Mouse (Mus musculus) G1E (cell line): ENCODE data around the gene Nuak2. TPM values are rescaled to one million over a fixed set of nuclear protein-coding genes. Genes with fewer than 3 reads are reported as not detected.
A peak's percentile ranks its signal among the peaks of the same experiment; 100 is the strongest.

Source experiments
- ATAC-seq: 2 replicates; pipeline ENCODE4 v1.8.0; 2016; ENCODE audit warnings: mild to moderate bottlenecking; ENCODE audit not compliant: insufficient number of reproducible peaks, poor library complexity, low FRiP score, severe bottlenecking; ENCODE audit errors: extremely low read depth
- DNase-seq: peaks from one replicate; pipeline ENCODE4 v3.0.0; 2012; ENCODE audit warnings: low spot score
- H3K27me3 ChIP-seq: 2 replicates; pipeline ENCODE4 v1.6.1; 2012; ENCODE audit warnings: mild to moderate bottlenecking, low read length, inconsistent platforms; ENCODE audit not compliant: insufficient read depth
- H3K36me3 ChIP-seq: replicated peaks from 2 replicates; pipeline ENCODE3; 2012; ENCODE audit warnings: mild to moderate bottlenecking, inconsistent platforms
- H3K4me1 ChIP-seq: 2 replicates; pipeline ENCODE4 v1.6.1; 2012; ENCODE audit warnings: low read depth, low read length, inconsistent platforms, mixed read lengths; ENCODE audit not compliant: insufficient read depth
- H3K4me3 ChIP-seq: 2 replicates; pipeline ENCODE4 v1.5.1; 2012; ENCODE audit warnings: low read depth, mild to moderate bottlenecking, inconsistent platforms, low read length, moderate library complexity, mixed read lengths
- H3K9me3 ChIP-seq: replicated peaks from 2 replicates; pipeline ENCODE4 v1.6.1; 2012; ENCODE audit warnings: inconsistent platforms
- CTCF ChIP-seq: IDR thresholded peaks from 2 replicates; pipeline ENCODE4 v1.5.1; 2012; ENCODE audit warnings: low read depth, low read length, inconsistent platforms, mixed read lengths
- GATA1 ChIP-seq: IDR thresholded peaks from 2 replicates; pipeline ENCODE4 v1.6.1; 2012; ENCODE audit warnings: borderline replicate concordance, low read length, inconsistent platforms, mixed read lengths
- GATA2 ChIP-seq: IDR thresholded peaks from 2 replicates; pipeline ENCODE4 v1.6.1; 2012; ENCODE audit warnings: low read depth, low read length, inconsistent platforms, borderline replicate concordance
- POLR2AphosphoS5 ChIP-seq: IDR thresholded peaks from 2 replicates; pipeline ENCODE4 v1.6.1; 2012; ENCODE audit warnings: low read depth, low read length, inconsistent platforms; ENCODE audit not compliant: insufficient replicate concordance
- TAL1 ChIP-seq: conservative IDR thresholded peaks from 2 replicates; pipeline ENCODE4 v1.6.1; 2012; ENCODE audit warnings: low read depth, low read length, inconsistent platforms, mixed read lengths
- polyA plus RNA-seq: library from polyadenylated mRNA; stranded (reverse); fragments of >175 nt; gene quantifications from 2 replicates; pipeline ENCODE4 v1.2.3, GENCODE M21; 2012
- total RNA-seq, 2 experiments: library from RNA; stranded (forward) in 1 of 2; stranded (reverse) in 1 of 2; fragments of 200-1000 nt in 1 of 2; fragments of >200 nt in 1 of 2; fragmentation: Nextera tagmentation in 1 of 2; gene quantifications; 2 replicates each; pipeline ENCODE4 v1.2.3; 2014 to 2017

Gene Nuak2
- total and polyA plus RNA-seq, 3 experiments = 0.33 TPM; not detected in 2

DNA sequence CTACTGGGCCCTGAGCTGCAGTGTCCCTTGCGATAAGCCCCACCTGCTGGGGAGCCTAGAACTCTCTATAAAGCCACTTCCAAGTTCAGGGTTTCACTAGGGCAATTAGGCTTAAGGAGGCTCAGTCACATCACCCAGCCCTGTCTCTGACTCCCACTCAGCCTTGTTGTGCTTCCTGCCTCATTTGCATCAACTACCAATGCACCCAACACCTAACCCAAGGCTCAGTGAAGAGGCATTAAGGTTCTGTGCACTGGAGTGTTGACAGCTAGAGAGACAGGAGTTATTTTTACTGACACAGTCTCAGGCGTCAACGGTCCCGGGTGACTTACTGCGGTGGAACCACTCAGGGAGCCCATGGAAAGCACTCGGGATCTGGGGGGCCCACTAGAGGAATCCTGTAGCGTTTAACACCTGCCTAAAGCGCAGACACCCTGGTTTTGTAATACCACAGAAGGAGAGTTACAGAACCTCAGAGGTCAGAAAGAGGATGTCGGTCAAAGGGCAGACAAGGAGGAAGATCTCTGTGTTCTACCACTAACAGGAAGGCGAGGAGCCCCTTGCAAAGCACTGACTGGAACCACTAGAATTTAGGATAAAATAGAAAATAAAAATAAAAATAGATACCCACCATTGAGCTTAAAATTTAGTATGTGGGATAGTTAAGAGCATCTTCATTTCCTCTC is 4.6 kb upstream of the Nuak2 start:
- H3K27me3 ChIP-seq = peaks cover 72% of the 10 kb centered on the region
- H3K9me3 ChIP-seq = no peaks in the 10 kb centered on the region
- H3K4me3 ChIP-seq = no peak overlapping the region
- DNase-seq = no peak
- no peak for ATAC-seq
- no peaks in the 10 kb centered on the region for H3K36me3 ChIP-seq
- H3K4me1 ChIP-seq = peaks cover 20% of the 10 kb centered on the region
- TF ChIP-seq CTCF (no peak), TAL1 (no peak), GATA2 (no peak), GATA1 (no peak), POLR2AphosphoS5 (no peak)

DNA sequence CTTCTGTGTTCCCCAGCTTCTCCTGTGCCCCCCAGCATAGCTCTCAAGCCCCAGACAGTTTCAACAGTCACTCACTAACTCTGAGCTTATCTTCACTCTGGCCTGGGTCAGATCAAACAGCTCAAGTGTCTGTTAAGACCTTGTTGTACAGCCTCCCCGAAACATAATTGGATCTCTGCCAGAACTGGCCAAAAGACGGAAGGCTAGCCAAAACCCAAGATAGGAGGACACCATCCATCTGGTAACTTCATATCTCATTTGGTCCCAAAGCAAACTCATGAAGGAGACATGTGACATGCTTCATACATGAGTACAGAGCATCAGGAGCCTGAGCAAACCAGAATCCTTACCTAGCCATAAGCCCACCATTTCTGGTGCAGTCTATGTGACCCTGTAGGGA is 3.9 kb upstream of the Nuak2 start:
- peaks cover 72% of the 10 kb centered on the region for H3K27me3 ChIP-seq
- no peak for ATAC-seq
- no peaks in the 10 kb centered on the region for H3K9me3 ChIP-seq
- no peak overlapping the region for H3K4me3 ChIP-seq
- TF ChIP-seq TAL1 (no peak), GATA1 (no peak), GATA2 (no peak), CTCF (no peak), POLR2AphosphoS5 (no peak)
- H3K36me3 ChIP-seq = no peaks in the 10 kb centered on the region
- peaks cover 20% of the 10 kb centered on the region for H3K4me1 ChIP-seq
- no peak for DNase-seq

DNA sequence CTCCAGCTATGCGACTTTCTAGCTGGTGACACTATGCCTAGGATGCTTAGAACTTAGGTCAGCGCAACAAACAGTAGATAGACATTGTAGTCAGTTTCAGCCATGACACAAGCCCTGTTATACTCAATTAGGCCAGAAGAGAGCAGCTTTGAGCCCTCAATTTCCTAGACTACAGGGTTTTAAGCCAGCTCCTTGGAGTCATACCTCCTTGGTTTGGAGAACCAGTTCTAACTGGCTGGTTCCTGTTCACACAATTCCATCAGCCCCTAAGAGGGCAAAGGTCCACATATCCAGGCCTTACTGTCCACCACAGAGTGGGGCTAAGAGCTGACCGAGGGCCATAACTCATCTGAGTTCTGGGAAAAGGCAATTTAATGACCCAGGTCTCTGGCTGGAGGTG is 3.2 kb upstream of the Nuak2 start:
- no peak overlapping the region for H3K4me3 ChIP-seq
- H3K4me1 ChIP-seq = peaks cover 20% of the 10 kb centered on the region
- ATAC-seq (peak; percentile 40; the same call in 1 of the 2 replicates), DNase-seq (peak; percentile 72)
- no peaks in the 10 kb centered on the region for H3K9me3 ChIP-seq
- TF ChIP-seq CTCF (peak; percentile 64), GATA1 (no peak), TAL1 (no peak), GATA2 (no peak), POLR2AphosphoS5 (no peak)
- no peaks in the 10 kb centered on the region for H3K36me3 ChIP-seq
- peaks cover 65% of the 10 kb centered on the region for H3K27me3 ChIP-seq

DNA sequence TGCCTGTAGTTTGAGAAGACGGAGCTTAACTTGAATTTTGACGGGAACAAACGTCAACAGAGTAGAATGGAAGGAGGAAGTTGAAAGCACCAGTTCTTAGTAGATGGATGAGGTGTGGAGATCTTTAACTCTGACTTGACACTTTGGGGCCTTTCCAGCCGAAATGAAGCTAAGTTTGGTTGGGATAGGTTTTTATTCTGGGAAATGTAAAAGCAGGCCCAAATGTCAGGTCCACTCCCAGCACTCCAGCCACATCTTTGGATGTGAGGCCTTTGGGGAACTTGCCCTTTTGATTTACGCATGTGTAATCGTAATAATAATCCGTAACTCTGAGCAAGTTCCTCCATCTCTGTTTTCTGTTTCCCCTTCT is 684 bp downstream of the Nuak2 start:
- H3K27me3 ChIP-seq = peaks cover 56% of the 10 kb centered on the region
- DNase-seq = no peak
- H3K4me3 ChIP-seq = no peak overlapping the region
- peaks cover 25% of the 10 kb centered on the region for H3K4me1 ChIP-seq
- no peaks in the 10 kb centered on the region for H3K36me3 ChIP-seq
- no peak for ATAC-seq
- TF ChIP-seq POLR2AphosphoS5 (no peak), GATA1 (no peak), GATA2 (no peak)
- H3K9me3 ChIP-seq = no peaks in the 10 kb centered on the region

DNA sequence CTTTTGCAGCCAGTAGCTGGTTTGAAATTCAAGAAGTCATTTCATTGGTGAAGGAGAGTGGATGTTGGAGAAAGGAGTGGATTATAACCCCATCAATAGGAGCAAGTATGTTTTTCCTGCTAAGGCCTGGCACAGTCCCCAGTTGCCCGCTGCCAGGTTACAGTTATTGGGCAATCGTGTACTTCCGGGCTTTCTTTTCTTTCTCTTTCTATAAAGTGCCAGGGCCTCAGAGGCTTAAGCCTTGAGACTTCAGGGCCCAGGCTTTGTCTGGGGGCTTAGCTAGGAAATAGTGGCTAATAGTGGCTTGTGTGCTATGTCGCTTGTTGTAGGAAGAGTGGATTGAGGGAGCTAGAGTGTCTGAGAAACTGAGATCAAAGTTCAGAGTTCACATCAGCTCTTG is 1.5 kb downstream of the Nuak2 start:
- Histone ChIP-seq H3K36me3 (no peaks in the 10 kb centered on the region), H3K4me3 (no peak overlapping the region), H3K27me3 (peaks cover 49% of the 10 kb centered on the region), H3K9me3 (no peaks in the 10 kb centered on the region), H3K4me1 (peaks cover 21% of the 10 kb centered on the region)
- TF ChIP-seq TAL1 (no peak), CTCF (no peak), POLR2AphosphoS5 (no peak)
- ATAC-seq (no peak), DNase-seq (no peak)

DNA sequence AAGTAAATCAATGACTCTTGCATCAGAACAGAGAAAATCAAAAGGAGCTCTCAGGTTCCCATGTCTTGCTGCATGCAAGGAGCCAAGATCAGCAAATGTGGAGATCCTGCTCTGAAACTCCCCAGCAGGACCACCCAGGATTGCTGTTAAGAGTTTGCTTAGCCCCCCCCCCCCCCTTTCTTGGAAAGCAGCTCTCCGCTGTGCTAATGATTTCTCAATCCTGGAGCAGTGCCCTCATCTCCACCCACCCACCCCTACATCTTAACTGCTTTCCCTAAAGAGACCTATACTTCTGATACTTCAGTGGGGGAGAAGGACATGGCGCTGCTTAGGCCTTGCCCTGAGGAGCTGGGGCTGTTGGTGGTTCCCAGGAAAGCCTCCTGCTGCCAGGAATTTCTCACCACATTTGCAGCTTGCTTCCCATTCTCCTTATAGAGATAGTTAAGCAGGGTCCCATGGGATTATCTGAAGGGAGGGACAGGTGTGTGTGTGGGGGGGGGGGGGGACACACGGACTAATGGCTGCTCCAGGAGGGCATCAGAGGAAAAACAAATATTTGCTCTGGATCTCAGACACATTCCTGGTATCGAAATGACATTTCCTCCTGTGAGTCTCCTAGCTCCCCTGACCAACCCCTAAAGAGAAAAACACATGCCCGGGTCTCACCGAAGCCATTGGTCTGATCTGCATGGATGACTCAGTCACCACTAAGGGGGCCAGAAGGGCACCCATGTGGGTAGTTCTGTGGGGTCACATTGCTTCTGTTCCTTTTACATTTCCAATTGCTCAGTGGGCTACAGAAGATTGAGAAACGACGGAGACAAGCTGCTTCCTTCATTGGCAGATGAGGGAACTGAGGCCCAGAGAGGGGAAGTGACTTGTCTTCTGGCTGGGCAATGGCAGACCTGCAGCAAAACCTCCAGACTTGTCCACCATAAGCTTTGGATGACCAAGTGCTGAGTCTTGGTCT is 2.3 kb downstream of the Nuak2 start:
- H3K36me3 ChIP-seq = no peaks in the 10 kb centered on the region
- peaks cover 56% of the 10 kb centered on the region for H3K27me3 ChIP-seq
- no peak for ATAC-seq
- TF ChIP-seq TAL1 (no peak), CTCF (no peak), POLR2AphosphoS5 (no peak), GATA2 (no peak), GATA1 (no peak)
- peaks cover 18% of the 10 kb centered on the region for H3K4me1 ChIP-seq
- no peak for DNase-seq
- H3K4me3 ChIP-seq = no peak overlapping the region
- H3K9me3 ChIP-seq = no peaks in the 10 kb centered on the region
